Mouse (Mus musculus) lung, postnatal 4 days (tissue): ENCODE data around the gene Mmab.

ENCODE experiments used
- DNase-seq, 2 experiments: peaks; one replicate each; pipeline ENCODE4 v3.0.0; 2021

Gene Mmab

DNA sequence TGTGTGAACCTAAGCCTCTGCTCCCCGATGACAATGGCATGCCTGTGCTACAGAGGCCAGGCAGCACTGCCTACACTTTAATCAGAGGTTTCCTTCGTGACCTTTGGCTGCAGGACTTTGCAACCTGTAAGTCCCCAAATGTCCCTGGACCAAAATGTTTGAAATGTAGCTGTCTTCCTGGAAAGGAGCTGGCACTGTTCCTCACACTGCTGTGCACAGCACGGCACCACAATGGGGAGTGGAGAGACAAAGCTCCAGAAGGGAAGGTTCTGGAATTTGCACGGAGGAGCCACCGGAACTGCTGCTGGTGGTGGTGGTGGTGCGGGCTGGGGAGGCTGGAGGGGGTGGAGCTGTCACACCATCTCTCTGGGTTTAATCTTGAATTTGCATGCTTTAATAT is 17.1 kb downstream of the Mmab start:
- DNase-seq: no peak

- no peak for DNase-seq
These were observed 19.9 kb downstream of the Mmab start for GRCm38 (mm10) chr5:114423961-114424360.

GRCm38 (mm10) chr5:114422591-114422990 is 21.3 kb downstream of the Mmab start:
- DNase-seq: no peak

- DNase-seq: peak; percentile 21 to 61
These were observed 22.1 kb downstream of the Mmab start for GRCm38 (mm10) chr5:114421561-114422298.

DNA sequence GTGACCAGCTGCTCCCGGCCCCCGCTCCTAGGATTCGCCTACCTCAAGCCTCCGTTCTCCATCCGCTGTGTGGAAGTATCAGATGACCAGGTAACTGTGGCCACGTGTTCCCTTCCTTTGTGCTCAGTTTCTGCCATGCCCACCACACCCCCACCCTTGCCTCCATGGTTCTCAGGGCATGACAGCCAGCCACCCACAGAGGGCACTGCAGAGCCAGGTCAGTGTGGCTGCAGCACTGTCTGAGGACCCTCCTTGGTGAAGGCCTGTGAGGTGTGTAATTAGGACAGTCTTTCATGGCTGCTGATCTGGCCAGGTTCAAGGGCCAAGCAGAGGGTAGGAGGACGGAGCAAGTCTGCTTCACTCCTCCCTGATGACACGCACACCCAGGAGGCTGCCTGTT is 25.3 kb downstream of the Mmab start:
- DNase-seq: peak in 1 of 2 experiments; percentile 28

DNA sequence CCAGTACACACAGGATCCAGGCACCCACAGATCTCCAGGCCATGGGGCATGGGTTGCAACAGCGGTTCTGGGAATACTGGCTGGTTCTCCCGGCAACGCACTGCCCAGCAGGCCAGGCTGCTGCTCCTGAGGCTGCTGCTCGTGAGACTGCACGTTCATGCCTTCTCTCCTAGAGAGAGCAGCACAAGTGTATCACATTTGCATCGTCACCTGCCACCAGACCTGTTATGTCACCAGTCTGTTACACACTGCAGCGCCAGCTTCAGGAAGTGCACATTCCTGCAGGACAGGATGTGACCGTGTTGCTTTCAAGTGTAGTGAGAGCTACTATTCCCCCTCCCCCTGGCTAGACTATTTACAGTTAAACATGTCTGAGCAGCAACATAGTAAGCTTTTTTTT is 27.0 kb downstream of the Mmab start:
- no peak for DNase-seq

GRCm38 (mm10) chr5:114415606-114416005 is 28.3 kb downstream of the Mmab start:
- no peak for DNase-seq

DNA sequence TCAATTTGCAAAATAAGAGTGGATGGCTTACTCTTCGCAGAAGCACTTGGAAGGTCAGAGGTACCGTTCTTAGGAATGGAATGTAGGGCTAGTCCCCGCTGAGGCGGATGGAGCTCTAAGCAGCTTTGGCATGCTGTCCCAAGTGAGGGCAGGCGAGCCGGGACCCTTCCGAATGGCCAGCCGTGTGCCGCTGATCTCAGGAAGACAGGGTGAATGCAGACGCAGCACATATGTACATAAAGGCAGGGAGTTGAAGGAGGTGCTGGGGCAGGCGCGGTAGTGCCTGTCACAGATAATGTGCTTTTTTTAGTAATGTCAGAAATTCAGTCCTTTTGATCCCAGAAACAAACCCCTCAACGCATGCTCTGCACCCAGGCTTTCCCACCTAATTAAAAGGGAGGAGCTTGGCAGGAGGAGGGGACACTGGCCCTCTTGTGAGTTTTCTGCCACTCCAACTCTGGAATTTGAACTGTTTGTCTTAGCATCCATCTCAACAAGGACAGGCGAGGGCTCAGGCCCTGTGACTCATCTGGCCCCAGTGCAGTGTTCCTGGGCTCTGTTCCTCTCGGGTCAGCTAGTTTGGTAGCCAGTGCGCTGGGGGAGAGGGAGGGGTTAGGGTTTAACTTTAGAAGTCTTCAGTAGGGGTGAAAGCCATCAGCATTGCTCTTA is 30.7 kb downstream of the Mmab start:
- peak; percentile 63 to 90 for DNase-seq

DNA sequence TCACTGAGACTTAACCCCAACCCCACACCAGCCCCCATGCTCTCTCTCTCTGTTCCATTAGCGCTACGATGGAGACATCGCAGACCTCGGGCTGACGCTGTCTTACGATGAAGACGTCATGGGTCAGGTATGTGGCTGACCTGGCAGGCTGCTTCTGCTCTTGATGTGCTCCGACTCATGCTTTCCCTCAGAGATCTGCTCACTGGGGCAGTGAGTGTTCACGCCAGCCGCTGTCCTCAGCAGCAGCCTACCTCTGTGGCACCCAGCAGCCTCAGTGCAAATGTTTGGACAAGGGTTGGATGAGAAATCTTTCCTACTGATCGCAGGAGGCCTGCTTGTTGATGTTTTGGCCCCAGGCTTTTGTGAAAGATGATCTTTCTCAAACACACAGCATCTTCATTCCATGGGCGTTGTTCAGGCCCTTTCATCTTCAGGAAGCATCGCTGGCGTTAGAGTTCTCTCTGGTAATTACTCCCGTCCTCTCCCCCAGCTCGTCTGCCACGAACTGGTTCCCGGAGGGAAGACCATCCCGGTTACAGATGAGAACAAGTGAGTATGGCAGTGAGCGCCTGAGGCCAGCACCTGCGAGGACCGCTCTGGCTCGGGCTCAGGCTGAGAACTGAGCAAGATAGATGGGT is 31.4 kb downstream of the Mmab start:
- DNase-seq: peak; percentile 34 to 73

DNA sequence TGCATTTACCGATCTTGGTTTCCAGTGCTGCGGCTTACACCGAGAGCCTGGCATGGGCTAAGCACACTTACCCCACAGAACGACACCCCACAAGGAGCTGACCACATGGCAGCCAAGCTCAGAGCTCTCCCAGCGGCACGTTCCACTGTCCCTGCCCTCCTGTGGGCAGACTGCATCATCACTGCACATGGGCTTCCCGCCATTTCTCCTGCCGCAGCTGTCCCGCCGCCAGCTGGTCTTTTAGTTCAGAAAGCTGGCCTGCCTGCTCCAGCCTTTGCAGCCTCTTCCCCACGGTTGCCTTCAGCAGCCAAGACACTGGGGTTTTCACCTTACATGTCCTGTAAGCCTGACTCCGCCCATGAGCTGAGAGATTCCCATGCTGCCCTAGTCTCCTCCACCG is 33.4 kb downstream of the Mmab start:
- DNase-seq: peak in 1 of 2 experiments; percentile 52

DNA sequence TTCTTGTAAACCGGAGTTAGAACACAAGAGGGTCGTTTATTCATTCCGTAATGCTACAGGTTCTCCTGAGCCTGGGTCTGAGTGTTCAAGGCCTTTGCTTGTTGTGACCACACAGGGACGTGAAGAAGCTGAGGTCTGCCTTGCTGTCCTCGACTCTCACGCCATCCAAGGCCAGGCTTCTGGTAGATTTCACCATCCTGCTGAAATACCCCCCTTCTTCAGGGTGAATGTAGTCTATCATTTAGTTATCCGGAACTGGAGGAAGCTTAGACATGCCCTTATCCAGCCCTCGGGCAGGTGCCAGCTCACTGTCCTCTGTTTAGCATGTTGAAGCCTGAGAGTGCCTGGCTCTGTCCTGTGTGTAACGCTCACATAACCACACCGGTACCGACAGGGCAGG is 35.0 kb downstream of the Mmab start:
- no peak for DNase-seq

- DNase-seq: peak in 1 of 2 experiments; percentile 62
These were observed 36.0 kb downstream of the Mmab start for GRCm38 (mm10) chr5:114407810-114408209.

DNA sequence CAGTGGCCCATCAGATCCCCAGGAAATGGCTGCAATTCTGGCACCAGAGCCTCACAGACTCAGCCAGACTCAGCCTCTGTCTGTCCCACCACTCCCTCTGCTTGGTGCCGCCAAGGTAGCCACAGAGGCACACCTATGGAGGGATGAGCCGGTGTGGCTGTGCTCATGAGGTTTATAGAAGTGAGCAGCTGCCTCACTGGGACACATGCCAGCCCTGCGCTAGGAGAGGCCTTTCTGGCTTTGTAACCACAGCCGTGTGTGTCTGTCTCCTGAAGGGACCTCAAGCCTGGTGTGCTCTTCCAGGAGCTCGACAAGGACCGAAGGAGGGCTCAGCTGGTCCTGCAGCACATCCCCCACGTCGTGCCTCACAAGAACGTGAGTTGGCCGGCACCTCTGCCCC is 36.6 kb downstream of the Mmab start:
- DNase-seq: no peak

- peak in 1 of 2 experiments; percentile 35 for DNase-seq
These were observed 37.3 kb downstream of the Mmab start for GRCm38 (mm10) chr5:114406592-114406991.

- DNase-seq: no peak
These were observed 50.7 kb downstream of the Mmab start for GRCm38 (mm10) chr5:114393169-114393568.

DNA sequence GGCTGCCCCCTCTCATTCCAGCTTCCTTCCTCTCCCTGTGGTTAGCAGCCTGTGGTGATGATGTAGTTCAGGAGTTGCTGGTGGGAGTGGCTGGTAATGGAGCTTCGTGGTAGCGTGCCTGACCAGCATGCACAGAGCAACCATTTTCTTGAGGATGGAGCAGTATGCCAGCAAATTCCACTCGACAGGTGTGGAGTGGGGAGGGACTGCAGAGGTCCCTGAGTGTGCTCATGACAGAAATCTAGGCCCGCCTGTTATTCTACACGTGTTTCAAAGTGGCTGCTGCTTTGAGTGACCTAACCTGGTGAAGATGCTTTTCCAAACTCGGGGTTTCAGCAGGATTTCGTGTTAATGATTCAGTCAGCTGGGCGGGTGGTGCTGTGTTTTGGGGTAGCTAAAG is 59.4 kb downstream of the Mmab start:
- DNase-seq: peak in 1 of 2 experiments; percentile 48

DNA sequence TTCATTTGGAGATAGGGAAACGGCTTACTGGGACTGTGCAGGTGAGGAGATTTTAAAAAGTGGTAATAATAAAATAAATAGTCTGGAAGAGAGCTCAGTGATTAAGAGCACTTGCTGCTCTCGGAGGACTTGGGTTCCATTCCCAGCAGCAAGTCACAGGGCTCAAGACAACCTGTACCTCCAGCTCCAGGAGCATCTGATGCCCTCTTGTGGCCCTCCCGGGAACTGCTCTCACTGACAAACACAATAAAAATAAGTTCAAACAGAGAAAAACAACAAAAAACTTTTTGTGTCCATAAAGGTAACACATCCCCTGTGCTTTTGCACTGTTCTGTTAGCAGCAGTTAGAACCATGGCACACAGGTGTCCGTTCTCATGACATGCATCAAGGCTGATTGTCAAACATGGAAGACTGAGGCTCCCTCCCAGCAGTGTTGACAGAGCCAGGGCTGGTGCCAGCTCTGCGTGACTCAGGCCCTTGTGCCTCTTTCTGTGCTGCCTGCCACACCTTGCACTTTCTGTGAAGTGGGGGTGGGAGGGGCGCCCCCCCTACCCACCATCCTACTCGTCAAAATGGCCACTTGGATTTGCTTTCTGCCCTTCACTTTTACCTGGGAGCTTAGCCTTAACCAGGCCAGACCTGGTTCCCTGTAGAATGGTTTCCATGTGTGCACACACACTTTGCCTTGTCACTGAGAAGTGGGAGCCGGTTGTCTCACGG is 60.5 kb downstream of the Mmab start:
- DNase-seq: peak; percentile 54 to 63
